ENCODE assay signal across 18 mouse cellular contexts in the genomic region with DNA sequence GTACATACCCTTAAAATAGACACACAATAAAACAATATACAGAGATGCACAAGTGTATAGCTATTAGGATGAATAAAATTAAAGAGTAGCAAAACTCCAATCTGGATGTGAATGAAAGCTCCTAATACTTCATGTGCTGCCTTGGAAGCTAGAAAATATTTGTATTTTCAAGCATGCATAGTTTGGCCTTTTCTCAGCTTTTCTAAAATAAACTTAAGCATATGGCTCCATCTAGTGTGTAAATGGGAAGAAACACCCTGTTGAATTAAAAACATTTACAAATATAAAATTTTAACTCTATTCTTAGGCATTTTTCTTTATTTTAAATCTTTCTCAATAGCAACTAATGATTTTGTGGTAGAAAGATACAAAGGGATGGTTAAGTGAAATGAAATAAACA.
DNase-seq lines count a peak whose midpoint lies in the region; ATAC-seq and TF ChIP-seq lines count a peak whose summit lies in the region.
"Had no signal": no experiment of that assay in that cellular context is flagged by ENCODE, and none has a peak within 500 bp of the region (broad histone marks: within the 10 kb centered on the region; RNA-seq: fewer than 3 reads in every experiment).

No protein-coding gene starts in this region.

- H3K9me3 ChIP-seq in embryonic facial prominence, embryonic 14.5 days (ENCODE audit: control insufficient read depth, low read length) = no peaks in the 10 kb centered on the region
- H3K9me3 ChIP-seq in embryonic facial prominence, embryonic 10.5 days = no peaks in the 10 kb centered on the region
- no peaks in the 10 kb centered on the region for H3K9me3 ChIP-seq in kidney, postnatal 0 days (replicated peaks; ENCODE audit: low read length)
- H3K9me3 ChIP-seq: embryonic facial prominence, embryonic 13.5 days; kidney, embryonic 15.5 days; liver, embryonic 15.5 days had no signal

- H3K4me1 ChIP-seq in embryonic facial prominence, embryonic 14.5 days (ENCODE audit: control insufficient read depth, insufficient read depth, low read length) = no peaks in the 10 kb centered on the region
- H3K4me1 ChIP-seq in embryonic facial prominence, embryonic 10.5 days = no peaks in the 10 kb centered on the region
- no peaks in the 10 kb centered on the region for H3K4me1 ChIP-seq in kidney, postnatal 0 days (replicated peaks; ENCODE audit: insufficient read depth, low read length)
- H3K4me1 ChIP-seq: embryonic facial prominence, embryonic 13.5 days; kidney, embryonic 15.5 days; liver, embryonic 15.5 days had no signal

- H3K4me3 ChIP-seq in embryonic facial prominence, embryonic 14.5 days (ENCODE audit: low read depth, low read length) = no peak overlapping the region
- H3K4me3 ChIP-seq in embryonic facial prominence, embryonic 10.5 days = no peak overlapping the region
- H3K4me3 ChIP-seq in kidney, postnatal 0 days (replicated peaks; ENCODE audit: low read depth, low read length) = no peak overlapping the region
- H3K4me3 ChIP-seq: embryonic facial prominence, embryonic 13.5 days; kidney, embryonic 15.5 days; liver, embryonic 15.5 days had no signal

- no peak for ATAC-seq in embryonic facial prominence, embryonic 14.5 days (ENCODE audit: low read depth)
- ATAC-seq in kidney, postnatal 0 days (replicated peaks; ENCODE audit: low FRiP score, low read depth) = no peak
- ATAC-seq: inflammation-experienced regulatory T-cells, adult 6 months had no signal

- H3K27me3 ChIP-seq in embryonic facial prominence, embryonic 14.5 days (replicated peaks; ENCODE audit: control insufficient read depth, insufficient read depth, low read length) = no peaks in the 10 kb centered on the region
- H3K27me3 ChIP-seq in embryonic facial prominence, embryonic 10.5 days (replicated peaks; ENCODE audit: low read depth, poor library complexity, severe bottlenecking) = no peaks in the 10 kb centered on the region
- no peaks in the 10 kb centered on the region for H3K27me3 ChIP-seq in kidney, postnatal 0 days (ENCODE audit: insufficient read depth, low read length)
- H3K27me3 ChIP-seq: CH12.LX; embryonic facial prominence, embryonic 13.5 days; kidney, embryonic 15.5 days; liver, embryonic 15.5 days had no signal

- DNase-seq in embryonic facial prominence, embryonic 14.5 days (ENCODE audit: low spot score) = peak; percentile 3
- DNase-seq in embryonic facial prominence, embryonic 10.5 days (ENCODE audit: low spot score) = no peak
- DNase-seq in kidney, postnatal 0 days (ENCODE audit: low spot score) = peak; percentile 22
- no peak for DNase-seq in kidney, postnatal 36 days
- DNase-seq in retina, embryonic 14.5 days (ENCODE audit: low spot score) = peak; percentile 22
- no peak for DNase-seq in retina, postnatal 1 day
- no peak for DNase-seq in adrenal gland, postnatal 10 days
- no peak for DNase-seq in right cerebral cortex, postnatal 4 days
- DNase-seq: adrenal gland, adult 8-10 months; cerebellum, adult 9-10 months; heart, adult 11 months; heart, postnatal 4 days; lung, postnatal 14 days had no signal

- no peak overlapping the region for H3K4me2 ChIP-seq in embryonic facial prominence, embryonic 14.5 days (ENCODE audit: low read depth, low read length)
- no peak overlapping the region for H3K4me2 ChIP-seq in kidney, postnatal 0 days (ENCODE audit: low read length)
- H3K4me2 ChIP-seq: embryonic facial prominence, embryonic 13.5 days; kidney, embryonic 15.5 days; liver, embryonic 15.5 days had no signal

- TF ChIP-seq CTCF in kidney, postnatal 0 days (IDR thresholded peaks at IDR 0.05; ENCODE audit: low read depth) = peak; percentile 39

- H3K9ac ChIP-seq in embryonic facial prominence, embryonic 14.5 days (ENCODE audit: low read depth, low read length) = no peak overlapping the region
- H3K9ac ChIP-seq in kidney, postnatal 0 days (ENCODE audit: low read depth, low read length) = no peak overlapping the region
- H3K9ac ChIP-seq: embryonic facial prominence, embryonic 13.5 days; kidney, embryonic 15.5 days; liver, embryonic 15.5 days had no signal

- H3K27ac ChIP-seq in embryonic facial prominence, embryonic 14.5 days (replicated peaks; ENCODE audit: low read depth, low read length) = no peak overlapping the region
- no peak overlapping the region for H3K27ac ChIP-seq in embryonic facial prominence, embryonic 10.5 days (replicated peaks)
- H3K27ac ChIP-seq in kidney, postnatal 0 days = no peak overlapping the region
- H3K27ac ChIP-seq: embryonic facial prominence, embryonic 13.5 days; kidney, embryonic 15.5 days; liver, embryonic 15.5 days had no signal

- no peaks in the 10 kb centered on the region for H3K36me3 ChIP-seq in embryonic facial prominence, embryonic 14.5 days (ENCODE audit: control insufficient read depth, insufficient read depth, low read length)
- H3K36me3 ChIP-seq in embryonic facial prominence, embryonic 10.5 days (replicated peaks) = no peaks in the 10 kb centered on the region
- no peaks in the 10 kb centered on the region for H3K36me3 ChIP-seq in kidney, postnatal 0 days (ENCODE audit: insufficient read depth, low read length)
- H3K36me3 ChIP-seq: embryonic facial prominence, embryonic 13.5 days; kidney, embryonic 15.5 days; liver, embryonic 15.5 days had no signal

Comparison
In these comparisons a context has a peak if more than half of its experiments do, and no peak if none do; other contexts are left out.
1. DNase-seq: peak in embryonic facial prominence, embryonic 14.5 days (single experiment), kidney, postnatal 0 days (single experiment) and retina, embryonic 14.5 days (single experiment); none in embryonic facial prominence, embryonic 10.5 days (single experiment), kidney, postnatal 36 days (0 of 2), retina, postnatal 1 day (single experiment), adrenal gland, postnatal 10 days (single experiment) and right cerebral cortex, postnatal 4 days (single experiment).